Mouse (Mus musculus): ENCODE measurements around the gene Nap1l5. TPM values are rescaled to one million over a fixed set of nuclear protein-coding genes. Genes with fewer than 3 reads are reported as not detected.

Gene Nap1l5
- total and polyA plus RNA-seq, 3 experiments, result not detected

Other genes with a start within 250 kb of the Nap1l5 start
- 10.9 and 15.7 TPM in 2 replicates for gene Herc3, start 75.6 kb downstream of the Nap1l5 start, total RNA-seq (2012; rRNA removed)
- 15.8 and 17.8 TPM in 2 replicates for gene Herc3, start 75.6 kb downstream of the Nap1l5 start, total RNA-seq (2014; rRNA removed)
- 18.4 and 19.1 TPM in 2 replicates for gene Herc3, start 75.6 kb downstream of the Nap1l5 start, polyA plus RNA-seq (2012; ENCODE audit: insufficient read length, low read depth)
- gene Fam13a, start 117.5 kb upstream of the Nap1l5 start, total RNA-seq (2012; rRNA removed), result 0.04 and 0.17 TPM in 2 replicates
- gene Fam13a, start 117.5 kb upstream of the Nap1l5 start, total RNA-seq (2014; rRNA removed), result not detected in 2 replicates
- 0.18 and 0.21 TPM in 2 replicates for gene Fam13a, start 117.5 kb upstream of the Nap1l5 start, polyA plus RNA-seq (2012; ENCODE audit: insufficient read length, low read depth)

Data from CH12.LX (cell line).